Mouse (Mus musculus) bone marrow, adult 2 months (tissue): Measurements from ENCODE around the gene Slc1a4.

Experiments used
- CTCF ChIP-seq: fragments of 200-500 bp; IDR thresholded peaks from 2 replicates; pipeline ENCODE4 v1.5.1; 2011; ENCODE audit warnings: low read length, control low read depth; ENCODE audit not compliant: control insufficient read depth, insufficient read depth
- POLR2A ChIP-seq: fragments of 200-500 bp; IDR thresholded peaks from 2 replicates; pipeline ENCODE4 v1.6.1; 2011; ENCODE audit warnings: low read depth, mild to moderate bottlenecking, control low read depth, low read length, borderline replicate concordance; ENCODE audit not compliant: control insufficient read depth

- TF ChIP-seq POLR2A (no peak), CTCF (no peak)
Observed at GRCm38 (mm10) chr11:20262628-20263380, 69.7 kb downstream of the Slc1a4 start.
